Mouse (Mus musculus) cerebellum, postnatal 4 days (tissue): ENCODE data around the gene Icmt.

ENCODE experiments used
- DNase-seq, 2 experiments: peaks; one replicate each; pipeline ENCODE4 v3.0.0; 2022; ENCODE audit warnings: low spot score in 2 of 2, mixed read lengths in 1 of 2

The Icmt gene

DNA sequence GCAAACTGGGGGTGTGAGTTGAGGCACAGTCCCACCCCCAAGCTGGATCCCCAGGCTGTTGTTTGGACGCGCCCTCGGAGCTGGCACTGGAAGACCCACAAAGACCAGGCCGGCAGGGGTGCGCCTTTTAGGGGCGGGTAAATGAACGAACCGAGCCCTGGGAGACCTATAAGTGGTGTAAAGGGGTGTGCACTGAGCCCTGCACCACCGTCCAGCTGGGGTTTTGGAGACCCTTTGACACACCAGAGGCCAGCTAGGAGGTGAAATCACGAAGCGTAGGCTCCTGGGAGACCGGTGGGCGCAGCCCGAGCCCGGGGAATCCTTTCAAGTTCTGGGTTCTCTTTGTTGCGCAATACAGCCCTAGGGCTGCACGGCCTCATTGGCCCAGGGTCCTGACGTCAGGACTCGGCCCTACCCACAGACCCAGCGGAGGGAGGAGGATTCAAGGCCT is 22.3 kb upstream of the Icmt start:
- no peak for DNase-seq

- peak in 1 of 2 experiments; percentile 77 for DNase-seq
These were observed 20.4 kb upstream of the Icmt start for GRCm38 (mm10) chr4:152276389-152277347.

DNA sequence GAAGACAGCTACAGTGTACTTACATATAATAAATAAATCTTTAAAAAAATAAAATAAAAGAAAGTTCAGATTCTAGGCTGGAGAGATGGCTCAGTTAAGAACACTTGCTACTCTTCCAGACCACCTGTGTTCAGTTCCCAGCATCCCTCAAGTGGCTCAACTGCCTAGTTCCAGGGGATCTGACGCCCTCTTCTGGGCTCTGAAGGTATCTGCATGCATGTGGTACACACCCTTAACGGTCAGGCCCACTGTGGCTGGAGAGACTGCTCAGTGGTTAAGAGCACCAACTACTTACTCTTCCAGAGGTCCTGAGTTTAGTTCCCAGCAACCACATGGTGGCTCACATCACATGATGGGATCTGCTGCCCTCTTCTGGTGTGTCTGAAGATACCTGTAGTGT is 19.1 kb upstream of the Icmt start:
- no peak for DNase-seq

DNA sequence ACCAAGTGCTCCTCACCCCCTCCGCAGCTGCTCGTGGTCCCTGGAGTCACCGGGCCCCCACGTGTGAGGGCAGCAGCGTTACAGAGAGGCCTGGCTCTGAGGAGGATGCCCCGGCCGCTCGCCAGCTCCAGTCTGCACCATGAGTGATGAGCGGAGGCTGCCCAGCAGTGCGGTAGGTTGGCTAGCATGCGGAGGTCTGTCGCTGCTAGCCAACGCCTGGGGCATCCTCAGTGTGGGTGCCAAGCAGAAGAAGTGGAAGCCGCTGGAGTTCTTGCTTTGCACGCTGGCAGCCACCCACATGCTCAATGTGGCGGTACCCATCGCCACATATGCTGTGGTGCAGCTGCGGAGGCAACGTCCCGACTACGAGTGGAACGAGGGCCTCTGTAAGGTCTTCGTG is 18.0 kb upstream of the Icmt start:
- peak in 1 of 2 experiments; percentile 75 for DNase-seq

- DNase-seq = no peak
These were observed 15.4 kb upstream of the Icmt start for GRCm38 (mm10) chr4:152281601-152282000.

DNA sequence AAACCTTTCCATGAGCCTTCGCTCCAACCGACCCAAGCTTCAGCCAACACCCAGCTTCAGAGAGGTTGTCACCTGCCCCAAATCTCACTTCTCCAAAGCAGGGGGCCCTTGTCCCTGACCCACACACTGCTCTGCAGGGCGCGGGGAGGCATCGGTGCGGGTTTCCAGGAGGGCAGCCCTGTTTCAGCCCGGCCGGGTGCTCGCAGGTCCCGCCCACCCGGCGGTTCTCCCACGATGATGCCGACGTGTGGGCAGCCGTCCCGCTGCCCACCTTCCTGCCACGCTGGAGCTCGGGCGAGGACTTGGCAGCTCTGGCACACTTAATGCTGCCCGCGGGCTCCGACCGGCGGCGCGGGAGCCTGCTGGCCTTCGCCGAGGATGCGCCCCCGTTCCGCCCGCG is 14.3 kb upstream of the Icmt start:
- DNase-seq = no peak

DNA sequence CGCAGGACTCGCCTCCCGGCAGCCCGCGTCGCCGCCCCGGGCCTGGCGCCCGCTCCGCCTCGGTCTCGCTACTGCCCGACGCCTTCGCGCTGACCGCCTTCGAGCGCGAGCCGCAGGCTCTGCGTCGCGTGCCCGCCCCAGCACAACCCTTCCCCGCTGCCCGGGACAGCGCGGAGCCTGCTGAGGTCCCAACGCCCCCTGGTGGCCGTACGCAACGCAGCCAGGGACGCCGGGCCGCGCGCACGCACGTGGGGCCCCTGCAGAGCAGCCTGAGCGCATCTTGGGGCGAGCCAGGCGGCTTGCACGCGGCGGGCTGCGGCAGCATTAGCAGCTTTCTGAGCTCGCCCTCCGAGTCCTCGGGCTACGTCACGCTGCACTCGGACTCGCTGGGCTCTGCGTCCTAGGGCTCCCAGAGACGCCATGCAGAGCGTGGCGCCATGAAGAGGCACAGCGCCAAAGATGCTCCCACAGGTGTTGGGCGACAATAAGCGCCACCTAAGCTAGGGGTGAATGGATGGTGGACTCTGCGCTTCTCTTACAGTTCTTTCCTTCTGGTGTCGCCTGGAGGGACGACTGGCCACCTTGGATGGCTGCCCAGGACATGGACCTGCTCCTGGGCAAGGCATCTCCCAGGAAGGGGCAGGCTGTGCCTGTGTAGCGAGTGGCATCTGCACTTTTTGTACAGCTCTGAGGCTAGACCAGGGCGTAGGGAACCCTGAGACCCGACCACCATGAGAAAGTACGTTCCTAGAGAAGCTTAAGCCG is 13.7 kb upstream of the Icmt start:
- DNase-seq = peak; percentile 81 to 87

- DNase-seq = peak in 1 of 2 experiments; percentile 66
These were observed 11.5 kb upstream of the Icmt start for GRCm38 (mm10) chr4:152285505-152285904.

- DNase-seq = no peak
These were observed 10.8 kb upstream of the Icmt start for GRCm38 (mm10) chr4:152286183-152286582.

DNA sequence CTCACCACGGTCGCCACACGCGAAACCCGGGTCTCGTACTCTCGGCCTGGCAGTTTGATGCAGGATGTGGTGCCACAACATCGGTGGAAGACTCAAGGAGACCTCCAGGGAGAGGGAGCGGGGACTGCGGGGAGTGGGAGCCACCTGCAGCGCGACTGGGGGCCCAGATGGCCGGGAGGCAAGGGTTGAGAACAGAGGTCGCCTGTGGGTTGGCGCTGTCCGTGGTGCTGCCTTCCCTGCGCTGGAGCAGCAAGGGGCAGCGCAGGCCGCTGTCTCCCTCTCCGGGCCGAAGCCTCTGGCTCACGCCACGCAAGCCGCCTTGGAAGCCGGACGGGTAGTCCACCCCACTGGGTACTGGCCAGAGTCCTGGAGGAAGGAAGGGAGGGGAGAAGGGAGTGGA is 10.1 kb upstream of the Icmt start:
- DNase-seq = no peak

DNA sequence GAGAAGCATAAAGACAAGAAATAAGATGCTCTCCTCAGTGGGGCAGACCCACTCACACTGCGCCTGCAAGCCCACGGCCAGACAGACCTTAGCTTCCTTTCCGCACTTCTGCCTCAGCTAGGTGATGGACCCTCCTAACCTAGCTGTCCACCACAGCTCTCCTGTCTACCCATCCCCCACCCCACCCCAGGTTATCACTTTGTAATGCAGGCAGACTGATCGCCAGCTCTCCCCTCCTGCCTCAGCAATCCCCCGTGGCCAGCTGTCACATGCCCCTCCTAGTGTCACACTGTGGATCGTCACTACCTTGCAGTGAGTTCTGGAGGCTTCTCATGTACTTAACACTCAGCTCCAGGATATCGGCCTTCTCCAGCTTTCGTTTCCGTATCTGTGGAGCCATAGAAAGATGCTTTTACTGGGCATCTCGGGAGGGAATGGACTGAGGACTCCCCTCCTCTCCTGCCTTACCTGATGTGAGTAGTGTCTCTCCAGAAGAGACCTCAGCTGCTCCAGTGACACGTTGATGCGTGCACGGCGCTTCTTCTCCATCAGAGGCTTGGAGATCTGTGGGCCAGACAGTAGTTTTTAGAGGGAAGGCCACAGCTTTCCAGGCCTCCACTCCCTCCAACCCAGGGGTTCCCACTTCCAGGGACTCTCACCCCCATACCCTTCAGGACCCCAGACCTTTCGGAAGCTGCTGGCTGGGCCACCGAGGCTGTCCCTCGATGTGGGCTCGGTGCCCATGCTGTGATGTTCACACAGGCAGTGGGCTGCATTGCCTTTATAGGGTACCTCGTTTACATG is 9.5 kb upstream of the Icmt start:
- DNase-seq = no peak

DNA sequence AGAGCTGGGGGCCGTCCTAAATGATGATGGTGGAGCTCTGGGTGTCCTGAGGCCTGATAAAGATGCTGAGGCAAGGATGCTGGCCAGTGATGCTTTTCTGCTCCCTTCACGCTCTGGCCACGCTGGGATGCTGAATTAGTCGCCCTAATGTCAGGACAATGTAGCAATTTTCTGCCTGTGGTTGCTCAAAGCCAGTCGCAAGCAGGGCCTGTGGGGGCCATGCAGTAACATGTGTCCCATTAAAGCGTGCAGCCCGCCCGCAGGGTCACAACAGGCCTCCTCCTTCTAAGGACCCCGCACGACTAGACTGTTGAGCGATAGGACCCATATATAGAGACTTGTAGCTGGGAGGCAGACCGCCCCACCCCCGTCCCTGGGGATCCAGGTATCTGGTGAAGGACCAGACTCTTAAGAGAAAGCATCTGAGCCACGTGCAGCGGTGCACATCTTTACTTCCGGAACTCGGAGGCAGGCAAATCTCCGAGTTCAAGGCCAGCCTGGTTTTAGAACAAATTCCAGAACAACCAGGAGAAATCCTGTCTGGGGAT is 8.6 kb upstream of the Icmt start:
- DNase-seq = no peak

GRCm38 (mm10) chr4:152290385-152290784 is 6.6 kb upstream of the Icmt start:
- DNase-seq = no peak

GRCm38 (mm10) chr4:152290991-152291390 is 6.0 kb upstream of the Icmt start:
- no peak for DNase-seq

DNA sequence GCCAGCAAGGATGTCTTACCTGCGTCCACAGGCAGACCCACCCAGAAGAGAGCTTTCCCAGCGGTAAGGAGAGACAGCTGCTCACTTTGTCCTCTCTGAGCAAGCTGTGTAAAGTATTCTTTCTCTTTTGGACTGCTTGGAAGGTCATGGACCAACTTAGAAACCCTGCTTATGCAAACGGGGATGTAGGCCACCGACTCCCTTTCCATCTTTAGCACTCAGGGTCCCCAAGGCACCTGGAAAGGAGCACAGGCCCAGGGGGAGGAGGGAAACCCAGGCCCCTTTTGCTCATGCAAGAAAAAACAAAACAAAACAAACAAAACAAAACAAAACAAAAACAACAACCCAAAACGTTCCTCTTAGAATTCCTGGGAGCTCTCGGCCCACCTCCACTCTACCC is 5.5 kb upstream of the Icmt start, which contains the start of gene Hes3:
TSS of gene Hes3 (minus strand) at position 101 of the 400 bp plus-strand sequence.
- DNase-seq = no peak

DNA sequence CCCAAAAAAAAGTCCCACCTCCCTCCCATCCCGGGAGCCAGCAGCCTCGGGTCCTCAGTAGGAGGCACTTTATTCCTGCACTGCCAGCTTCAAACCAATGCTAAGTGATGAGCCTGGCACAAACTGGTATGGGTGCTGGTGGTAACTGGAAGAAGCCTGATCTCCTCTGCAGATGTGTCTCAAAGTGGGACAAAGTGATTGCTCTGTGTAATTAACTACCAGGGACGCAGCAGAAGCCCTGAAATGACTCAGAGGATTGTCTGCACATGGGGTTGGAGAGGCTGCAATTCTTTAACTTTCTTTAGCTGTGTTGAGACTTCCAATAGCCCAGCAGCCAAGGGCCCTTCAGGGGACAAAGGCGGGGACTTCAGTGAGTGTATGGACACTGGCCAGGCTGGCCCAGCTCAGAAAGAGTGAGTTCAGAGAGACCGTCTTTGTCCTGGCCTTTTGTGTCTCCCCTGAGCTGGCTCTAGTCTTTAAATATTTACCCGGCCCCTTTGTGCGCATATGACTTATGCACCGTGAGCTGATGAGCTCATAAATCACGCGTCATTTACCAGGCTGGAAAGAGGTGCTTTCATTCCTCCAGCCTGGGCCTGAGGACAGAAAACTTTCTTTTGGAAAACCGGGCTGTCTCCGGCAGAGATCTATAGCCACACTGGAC is 4.8 kb upstream of the Icmt start:
- no peak for DNase-seq

- no peak for DNase-seq
These were observed 2.7 kb upstream of the Icmt start for GRCm38 (mm10) chr4:152294188-152294929.

GRCm38 (mm10) chr4:152295916-152296315 is 1.1 kb upstream of the Icmt start:
- no peak for DNase-seq

GRCm38 (mm10) chr4:152296371-152296770 is 656 bp upstream of the Icmt start:
- no peak for DNase-seq

- no peak for DNase-seq
These were observed 1.8 kb downstream of the Icmt start for GRCm38 (mm10) chr4:152298836-152299235.
